ENCODE assay signal across 24 mouse cellular contexts in the genomic region with DNA sequence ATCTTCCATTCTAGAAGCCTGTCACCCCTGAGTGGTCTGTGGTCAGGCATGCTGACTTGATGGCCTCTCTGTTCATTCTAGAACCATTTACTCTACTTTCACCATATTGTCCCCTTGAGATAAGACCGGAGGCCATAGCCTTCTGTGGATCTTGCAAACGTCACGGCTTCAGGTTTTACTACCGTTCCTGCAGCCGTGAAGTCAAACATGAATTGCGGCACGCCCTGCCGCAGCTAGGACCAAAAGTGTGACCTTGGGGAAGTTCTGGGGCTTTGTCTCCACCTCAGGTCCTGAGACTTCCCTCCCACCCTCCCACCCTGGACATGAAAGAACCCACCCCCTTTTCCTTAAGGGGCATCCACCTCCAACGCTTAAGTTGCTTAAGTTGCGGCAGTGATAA.
DNase-seq lines count a peak whose midpoint lies in the region; ATAC-seq and TF ChIP-seq lines count a peak whose summit lies in the region.
"Had no signal": no experiment of that assay in that cellular context is flagged by ENCODE, and none has a peak within 500 bp of the region (broad histone marks: within the 10 kb centered on the region; RNA-seq: fewer than 3 reads in every experiment).

No protein-coding gene starts in this region.

- H3K4me3 ChIP-seq in intestine, embryonic 14.5 days (ENCODE audit: low read depth, low read length), result no peak overlapping the region
- no peak overlapping the region for H3K4me3 ChIP-seq in intestine, postnatal 0 days (ENCODE audit: low read depth, low read length)
- H3K4me3 ChIP-seq in liver, embryonic 11.5 days (ENCODE audit: low read depth, low read length), result no peak overlapping the region
- no peak overlapping the region for H3K4me3 ChIP-seq in liver, embryonic 12.5 days
- H3K4me3 ChIP-seq in intestine, embryonic 16.5 days (ENCODE audit: low read length), result no peak overlapping the region
- no peak overlapping the region for H3K4me3 ChIP-seq in midbrain, embryonic 11.5 days (ENCODE audit: low read depth, low read length)
- H3K4me3 ChIP-seq: embryonic facial prominence, embryonic 15.5 days; heart, embryonic 12.5 days; hindbrain, embryonic 10.5 days; myocyte; neural tube, embryonic 13.5 days had no signal

- H3K9me3 ChIP-seq in intestine, embryonic 14.5 days (ENCODE audit: control insufficient read depth, low read length), result no peaks in the 10 kb centered on the region
- H3K9me3 ChIP-seq in intestine, postnatal 0 days (ENCODE audit: control insufficient read depth), result no peaks in the 10 kb centered on the region
- no peaks in the 10 kb centered on the region for H3K9me3 ChIP-seq in liver, embryonic 11.5 days (ENCODE audit: control insufficient read depth, low read length)
- no peaks in the 10 kb centered on the region for H3K9me3 ChIP-seq in liver, embryonic 12.5 days (replicated peaks)
- H3K9me3 ChIP-seq in intestine, embryonic 16.5 days (ENCODE audit: control insufficient read depth, low read length), result no peaks in the 10 kb centered on the region
- H3K9me3 ChIP-seq in midbrain, embryonic 11.5 days (ENCODE audit: control insufficient read depth, low read length), result no peaks in the 10 kb centered on the region
- H3K9me3 ChIP-seq: embryonic facial prominence, embryonic 15.5 days; heart, embryonic 12.5 days; hindbrain, embryonic 10.5 days; neural tube, embryonic 13.5 days had no signal

- ATAC-seq in intestine, embryonic 14.5 days (replicated peaks; ENCODE audit: low FRiP score, low TSS enrichment, low read depth), result no peak
- ATAC-seq in intestine, postnatal 0 days, result no peak
- 0 out of 2 replicates have a peak, but pooled peaks have one; percentile 39 for ATAC-seq in liver, embryonic 11.5 days (replicated peaks; ENCODE audit: low FRiP score)
- no peak for ATAC-seq in liver, embryonic 12.5 days
- ATAC-seq in intestine, embryonic 16.5 days, result peak; percentile 50; the same call in 1 of the 2 replicates
- ATAC-seq in midbrain, embryonic 11.5 days (ENCODE audit: low FRiP score), result no peak
- ATAC-seq: forebrain, embryonic 16.5 days; hindbrain, postnatal 0 days; lung, postnatal 0 days; midbrain, embryonic 16.5 days had no signal

- DNase-seq in intestine, embryonic 14.5 days (ENCODE audit: low spot score), result peak; percentile 53
- no peak for DNase-seq in liver, embryonic 11.5 days (ENCODE audit: low spot score)
- DNase-seq in right cerebral cortex, adult 2 months (ENCODE audit: low spot score in 2 of 2), result no peak
- no peak for DNase-seq in midbrain, embryonic 11.5 days (ENCODE audit: low spot score, missing footprints)
- DNase-seq: adrenal gland, postnatal 25 days; cerebellum, adult 8-10 months; gastrocnemius, postnatal 10 days; heart, postnatal 10 days; right cerebral cortex, postnatal 4 days; thymus, adult 2 months; thymus, postnatal 4 days had no signal

- no peaks in the 10 kb centered on the region for H3K4me1 ChIP-seq in intestine, embryonic 14.5 days (replicated peaks; ENCODE audit: control insufficient read depth, insufficient read depth, low read length)
- H3K4me1 ChIP-seq in intestine, postnatal 0 days (replicated peaks; ENCODE audit: control insufficient read depth, insufficient read depth, low read length), result no peaks in the 10 kb centered on the region
- H3K4me1 ChIP-seq in liver, embryonic 11.5 days (replicated peaks; ENCODE audit: control insufficient read depth, insufficient read depth, low read length), result no peaks in the 10 kb centered on the region
- H3K4me1 ChIP-seq in liver, embryonic 12.5 days, result 0 out of 2 replicates have a peak, but pooled peaks cover 6% of the 10 kb centered on the region
- H3K4me1 ChIP-seq in intestine, embryonic 16.5 days (ENCODE audit: control insufficient read depth, insufficient read depth, low read length), result no peaks in the 10 kb centered on the region
- H3K4me1 ChIP-seq in midbrain, embryonic 11.5 days (ENCODE audit: control insufficient read depth, insufficient read depth, low read length), result no peaks in the 10 kb centered on the region
- H3K4me1 ChIP-seq: embryonic facial prominence, embryonic 15.5 days; neural tube, embryonic 13.5 days had no signal

- whole genome bisulfite sequencing in intestine, embryonic 14.5 days, result 66% methylated on average over 10 of the region's 10 CpGs
- 41% methylated on average over 10 of the region's 10 CpGs for WGBS in intestine, postnatal 0 days
- WGBS in liver, embryonic 11.5 days, result 69% methylated on average over 10 of the region's 10 CpGs
- 41% methylated on average over 10 of the region's 10 CpGs for WGBS in liver, embryonic 12.5 days (ENCODE audit: insufficient replicate concordance)
- 60% methylated on average over 10 of the region's 10 CpGs for WGBS in intestine, embryonic 16.5 days
- 91% methylated on average over 10 of the region's 10 CpGs for WGBS in midbrain, embryonic 11.5 days

- H3K4me2 ChIP-seq in intestine, embryonic 14.5 days (ENCODE audit: low read length), result no peak overlapping the region
- no peak overlapping the region for H3K4me2 ChIP-seq in intestine, postnatal 0 days (replicated peaks; ENCODE audit: low read depth)
- no peak overlapping the region for H3K4me2 ChIP-seq in liver, embryonic 11.5 days
- no peak overlapping the region for H3K4me2 ChIP-seq in liver, embryonic 12.5 days
- H3K4me2 ChIP-seq in intestine, embryonic 16.5 days (ENCODE audit: low read depth, low read length), result no peak overlapping the region
- no peak overlapping the region for H3K4me2 ChIP-seq in midbrain, embryonic 11.5 days
- H3K4me2 ChIP-seq: embryonic facial prominence, embryonic 15.5 days; heart, embryonic 12.5 days; neural tube, embryonic 13.5 days had no signal

- TF ChIP-seq CTCF in intestine, postnatal 0 days (IDR thresholded peaks at IDR 0.05; ENCODE audit: low read depth), result no peak

- H3K36me3 ChIP-seq in intestine, embryonic 14.5 days (ENCODE audit: control insufficient read depth, insufficient read depth, low read length), result no peaks in the 10 kb centered on the region
- no peaks in the 10 kb centered on the region for H3K36me3 ChIP-seq in intestine, postnatal 0 days (ENCODE audit: control insufficient read depth, insufficient read depth)
- H3K36me3 ChIP-seq in liver, embryonic 11.5 days (ENCODE audit: control insufficient read depth, insufficient read depth, low read length), result no peaks in the 10 kb centered on the region
- no peaks in the 10 kb centered on the region for H3K36me3 ChIP-seq in liver, embryonic 12.5 days
- no peaks in the 10 kb centered on the region for H3K36me3 ChIP-seq in intestine, embryonic 16.5 days (ENCODE audit: control insufficient read depth, insufficient read depth, low read length)
- H3K36me3 ChIP-seq in midbrain, embryonic 11.5 days (ENCODE audit: control insufficient read depth, insufficient read depth, low read length), result no peaks in the 10 kb centered on the region
- H3K36me3 ChIP-seq: embryonic facial prominence, embryonic 15.5 days; hindbrain, embryonic 10.5 days; neural tube, embryonic 13.5 days had no signal

- no peak overlapping the region for H3K9ac ChIP-seq in intestine, embryonic 14.5 days (ENCODE audit: low read length)
- no peak overlapping the region for H3K9ac ChIP-seq in intestine, postnatal 0 days (ENCODE audit: low read depth, low read length)
- no peak overlapping the region for H3K9ac ChIP-seq in liver, embryonic 11.5 days (ENCODE audit: low read depth, low read length)
- H3K9ac ChIP-seq in liver, embryonic 12.5 days, result no peak overlapping the region
- no peak overlapping the region for H3K9ac ChIP-seq in intestine, embryonic 16.5 days (ENCODE audit: low read depth, low read length)
- no peak overlapping the region for H3K9ac ChIP-seq in midbrain, embryonic 11.5 days (ENCODE audit: low read length)
- H3K9ac ChIP-seq: embryonic facial prominence, embryonic 15.5 days; heart, embryonic 12.5 days; neural tube, embryonic 13.5 days had no signal

- H3K27ac ChIP-seq in intestine, embryonic 14.5 days (ENCODE audit: low read depth), result no peak overlapping the region
- no peak overlapping the region for H3K27ac ChIP-seq in intestine, postnatal 0 days (ENCODE audit: low read depth, low read length)
- H3K27ac ChIP-seq in liver, embryonic 11.5 days (ENCODE audit: low read depth, low read length), result no peak overlapping the region
- no peak overlapping the region for H3K27ac ChIP-seq in liver, embryonic 12.5 days
- H3K27ac ChIP-seq in intestine, embryonic 16.5 days (ENCODE audit: low read length), result no peak overlapping the region
- H3K27ac ChIP-seq in midbrain, embryonic 11.5 days (ENCODE audit: low read depth, low read length), result no peak overlapping the region
- H3K27ac ChIP-seq: embryonic facial prominence, embryonic 15.5 days; hindbrain, embryonic 10.5 days; hindbrain, postnatal 0 days; macrophage; neural tube, embryonic 13.5 days had no signal

- H3K27me3 ChIP-seq in intestine, embryonic 14.5 days (replicated peaks; ENCODE audit: control insufficient read depth, insufficient read depth, low read length), result no peaks in the 10 kb centered on the region
- no peaks in the 10 kb centered on the region for H3K27me3 ChIP-seq in intestine, postnatal 0 days (replicated peaks; ENCODE audit: control insufficient read depth, insufficient read depth, low read length)
- H3K27me3 ChIP-seq in liver, embryonic 11.5 days (replicated peaks; ENCODE audit: control insufficient read depth, insufficient read depth, low read length), result no peaks in the 10 kb centered on the region
- H3K27me3 ChIP-seq in liver, embryonic 12.5 days (replicated peaks), result no peaks in the 10 kb centered on the region
- no peaks in the 10 kb centered on the region for H3K27me3 ChIP-seq in intestine, embryonic 16.5 days (replicated peaks; ENCODE audit: control insufficient read depth, insufficient read depth, low read length)
- H3K27me3 ChIP-seq in midbrain, embryonic 11.5 days (ENCODE audit: control insufficient read depth, insufficient read depth, low read length), result no peaks in the 10 kb centered on the region
- H3K27me3 ChIP-seq: embryonic facial prominence, embryonic 15.5 days; heart, embryonic 12.5 days; neural tube, embryonic 13.5 days had no signal

Comparison
In these comparisons a context has a peak if more than half of its experiments do, and no peak if none do; other contexts are left out.
1. ATAC-seq: peak in liver, embryonic 11.5 days (single experiment) and intestine, embryonic 16.5 days (single experiment); none in intestine, embryonic 14.5 days (single experiment), intestine, postnatal 0 days (single experiment), liver, embryonic 12.5 days (single experiment) and midbrain, embryonic 11.5 days (single experiment).